Mouse (Mus musculus) urinary bladder, postnatal 4 days (tissue): ENCODE data around the gene Kifc1.
"Not testable (repeated sequence)": the region's sequence is repeated elsewhere in the genome, so short reads cannot be mapped to it uniquely, and the experiment has no call there.

Source experiments
- DNase-seq, 2 experiments: peaks; one replicate each; pipeline ENCODE4 v3.0.0; 2021 to 2022; ENCODE audit warnings: low spot score in 2 of 2

Gene Kifc1

GRCm38 (mm10) chr17:33919351-33920281, 29.2 kb upstream of the Kifc1 start:
- peak; percentile 80 to 81 for DNase-seq

DNA sequence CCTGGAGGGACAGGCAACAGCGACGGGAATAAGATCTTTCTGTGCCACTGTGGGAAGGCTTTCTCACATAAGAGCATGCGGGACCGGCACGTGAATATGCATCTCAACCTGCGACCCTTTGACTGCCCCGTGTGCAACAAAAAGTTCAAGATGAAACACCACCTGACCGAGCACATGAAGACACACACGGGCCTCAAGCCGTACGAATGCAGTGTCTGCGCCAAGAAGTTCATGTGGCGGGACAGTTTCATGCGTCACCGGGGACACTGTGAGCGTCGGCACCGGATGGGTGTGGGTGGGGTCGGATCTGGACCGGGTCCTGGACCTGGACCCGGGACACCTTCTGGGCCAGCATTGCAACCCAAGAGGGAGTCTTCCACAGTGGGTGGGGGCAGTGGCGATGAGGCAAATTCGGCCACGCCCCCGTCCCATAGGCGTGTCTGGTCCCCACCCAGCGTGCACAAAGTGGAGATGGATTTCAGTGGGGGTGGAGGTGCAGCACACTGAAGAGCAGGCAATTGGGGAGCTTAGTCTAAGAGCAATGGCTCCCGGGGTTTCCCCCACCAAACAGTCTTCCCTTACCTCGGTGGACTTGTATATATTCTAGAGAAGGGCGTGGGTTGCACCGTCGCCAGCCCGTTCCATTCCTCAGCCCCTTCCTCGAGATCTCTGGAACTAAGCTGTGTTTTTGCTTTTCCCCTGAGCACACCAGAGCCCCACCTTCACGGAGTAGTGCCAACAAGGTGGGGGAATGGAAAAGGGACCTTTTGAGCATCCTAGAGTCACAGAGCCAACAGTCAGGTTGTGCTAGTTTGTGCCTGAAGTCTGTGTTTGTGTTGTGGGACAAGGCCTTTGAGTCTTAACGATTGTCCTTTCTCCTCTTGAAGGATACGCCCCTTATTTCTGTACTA, 28.1 kb upstream of the Kifc1 start:
- DNase-seq: peak in 1 of 2 experiments; percentile 63

- DNase-seq: peak; percentile 20 to 58
Measured at GRCm38 (mm10) chr17:33917656-33918292, 27.3 kb upstream of the Kifc1 start.

GRCm38 (mm10) chr17:33916847-33917655, 26.6 kb upstream of the Kifc1 start:
- peak in 1 of 2 experiments; percentile 23 for DNase-seq

- peak in 1 of 2 experiments; percentile 63 for DNase-seq
Measured at GRCm38 (mm10) chr17:33916294-33916693, 25.8 kb upstream of the Kifc1 start.

DNA sequence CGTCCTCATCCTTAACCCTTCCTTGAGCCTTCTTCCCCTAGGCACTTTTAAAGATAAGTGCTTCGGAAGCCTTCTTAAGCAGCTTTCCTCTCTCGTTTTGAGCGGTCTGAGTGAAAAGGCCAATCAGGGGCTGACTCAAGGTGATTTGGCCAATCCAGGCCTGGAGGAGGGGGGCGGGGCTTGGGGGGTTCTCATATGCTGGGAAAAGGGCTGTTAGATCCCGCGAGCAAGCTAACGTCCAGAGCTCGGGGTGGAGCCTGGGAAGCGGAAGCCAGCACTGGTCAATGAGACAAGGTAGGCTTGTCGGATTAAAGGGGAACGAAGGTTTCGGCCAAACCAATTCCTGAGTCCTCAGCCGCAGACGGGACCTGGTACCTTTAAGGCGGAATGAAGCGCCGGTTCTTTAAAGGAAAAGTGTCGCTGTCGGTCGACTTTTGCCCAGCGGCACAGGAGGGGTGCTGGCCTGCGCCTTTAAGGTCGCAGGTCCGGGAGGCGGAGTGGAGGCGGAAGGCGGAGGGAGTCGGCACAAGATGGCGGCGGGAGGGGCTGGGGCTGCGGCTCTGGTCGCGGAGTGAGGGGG, 25.3 kb upstream of the Kifc1 start, which contains the start of the genes Tapbp and Zbtb22:
Tapbp (plus strand) TSS at position 229 of the 580 bp plus-strand sequence.
Zbtb22 (plus strand) TSS at position 234 of the 580 bp plus-strand sequence.
- peak; percentile 94 to 96 for DNase-seq

GRCm38 (mm10) chr17:33914969-33915391, 24.5 kb upstream of the Kifc1 start:
- DNase-seq: no peak

- peak in 1 of 2 experiments; percentile 16 for DNase-seq
Measured at GRCm38 (mm10) chr17:33913905-33914304, 23.4 kb upstream of the Kifc1 start.

GRCm38 (mm10) chr17:33913264-33913663, 22.8 kb upstream of the Kifc1 start:
- DNase-seq: no peak

DNA sequence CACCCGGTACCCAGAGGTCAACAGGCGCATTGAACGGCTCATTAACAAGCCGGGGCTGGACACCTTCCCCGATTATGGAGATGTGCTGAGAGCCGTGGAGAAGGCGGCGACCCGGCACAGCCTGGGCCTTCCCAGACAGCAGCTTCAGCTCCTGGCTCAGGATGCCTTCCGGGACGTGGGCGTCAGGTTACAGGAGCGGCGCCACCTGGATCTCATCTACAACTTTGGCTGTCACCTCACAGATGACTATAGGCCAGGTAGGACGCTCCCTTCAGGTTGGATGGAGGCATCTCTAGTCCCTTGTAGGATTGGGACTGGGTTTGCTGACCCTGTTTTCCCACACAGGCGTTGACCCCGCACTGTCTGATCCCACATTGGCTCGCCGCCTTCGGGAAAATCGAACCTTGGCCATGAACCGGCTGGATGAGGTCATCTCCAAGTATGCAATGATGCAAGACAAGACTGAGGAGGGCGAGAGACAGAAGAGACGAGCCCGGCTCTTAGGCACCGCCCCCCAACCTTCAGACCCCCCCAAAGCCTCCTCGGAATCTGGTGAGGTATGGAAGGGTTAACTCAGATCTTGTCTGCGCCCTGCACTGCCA, 21.5 kb upstream of the Kifc1 start:
- no peak for DNase-seq

DNA sequence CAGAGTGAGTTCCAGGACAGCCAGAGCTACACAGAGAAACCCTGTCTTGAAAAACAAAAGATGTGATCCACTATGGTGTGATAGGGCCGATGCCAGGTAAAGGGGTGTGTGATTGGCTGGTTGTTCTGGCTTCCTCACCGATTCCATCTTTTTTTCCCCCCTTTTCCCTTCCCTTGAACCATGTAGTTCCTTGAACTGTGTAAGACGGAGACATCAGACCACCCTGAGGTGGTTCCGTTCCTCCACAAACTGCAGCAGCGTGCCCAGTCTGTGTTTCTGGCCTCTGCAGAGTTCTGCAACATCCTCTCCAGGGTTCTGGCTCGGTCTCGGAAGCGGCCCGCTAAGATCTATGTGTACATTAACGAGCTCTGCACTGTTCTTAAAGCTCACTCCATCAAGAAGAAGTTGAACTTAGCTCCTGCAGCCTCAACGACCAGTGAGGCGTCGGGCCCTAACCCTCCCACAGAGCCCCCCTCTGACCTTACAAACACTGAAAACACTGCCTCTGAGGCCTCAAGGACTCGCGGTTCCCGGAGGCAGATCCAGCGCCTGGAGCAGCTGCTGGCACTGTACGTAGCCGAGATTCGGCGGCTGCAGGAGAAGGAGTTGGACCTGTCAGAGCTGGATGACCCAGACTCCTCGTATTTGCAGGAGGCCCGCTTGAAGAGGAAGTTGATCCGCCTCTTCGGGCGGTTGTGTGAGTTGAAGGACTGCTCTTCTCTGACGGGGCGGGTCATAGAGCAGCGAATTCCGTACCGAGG, 20.8 kb upstream of the Kifc1 start:
- DNase-seq: peak in 1 of 2 experiments; percentile 16

DNA sequence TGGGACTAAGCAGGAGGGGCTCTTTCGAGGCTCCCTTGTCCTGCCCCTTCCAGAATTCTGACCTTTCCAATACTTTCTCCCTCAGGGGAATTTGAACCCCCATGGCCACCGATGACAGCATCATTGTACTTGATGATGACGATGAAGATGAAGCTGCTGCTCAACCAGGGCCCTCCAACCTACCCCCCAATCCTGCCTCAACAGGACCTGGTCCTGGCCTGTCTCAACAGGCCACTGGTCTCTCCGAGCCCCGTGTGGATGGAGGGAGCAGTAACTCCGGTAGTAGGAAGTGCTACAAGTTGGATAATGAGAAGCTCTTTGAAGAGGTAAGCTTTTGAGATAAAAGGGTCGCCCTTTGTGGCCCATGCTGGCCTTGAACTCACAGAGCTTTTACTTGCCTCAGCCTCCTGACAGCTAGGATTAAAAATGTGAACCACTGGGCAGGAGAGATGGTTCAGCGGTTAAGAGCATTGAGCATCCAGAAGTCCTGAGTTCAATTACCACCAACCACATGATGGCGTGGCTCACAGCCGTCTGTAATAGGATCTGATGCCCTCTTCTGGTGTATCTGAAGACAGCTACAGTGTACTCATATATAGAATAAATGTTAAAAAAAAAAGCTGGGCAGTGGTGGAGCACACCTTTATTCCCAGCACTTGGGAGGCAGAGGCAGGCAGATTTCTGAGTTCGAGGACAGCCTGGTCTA, 20.0 kb upstream of the Kifc1 start:
- no peak for DNase-seq

- no peak for DNase-seq
Measured at GRCm38 (mm10) chr17:33909869-33910250, 19.4 kb upstream of the Kifc1 start.

DNA sequence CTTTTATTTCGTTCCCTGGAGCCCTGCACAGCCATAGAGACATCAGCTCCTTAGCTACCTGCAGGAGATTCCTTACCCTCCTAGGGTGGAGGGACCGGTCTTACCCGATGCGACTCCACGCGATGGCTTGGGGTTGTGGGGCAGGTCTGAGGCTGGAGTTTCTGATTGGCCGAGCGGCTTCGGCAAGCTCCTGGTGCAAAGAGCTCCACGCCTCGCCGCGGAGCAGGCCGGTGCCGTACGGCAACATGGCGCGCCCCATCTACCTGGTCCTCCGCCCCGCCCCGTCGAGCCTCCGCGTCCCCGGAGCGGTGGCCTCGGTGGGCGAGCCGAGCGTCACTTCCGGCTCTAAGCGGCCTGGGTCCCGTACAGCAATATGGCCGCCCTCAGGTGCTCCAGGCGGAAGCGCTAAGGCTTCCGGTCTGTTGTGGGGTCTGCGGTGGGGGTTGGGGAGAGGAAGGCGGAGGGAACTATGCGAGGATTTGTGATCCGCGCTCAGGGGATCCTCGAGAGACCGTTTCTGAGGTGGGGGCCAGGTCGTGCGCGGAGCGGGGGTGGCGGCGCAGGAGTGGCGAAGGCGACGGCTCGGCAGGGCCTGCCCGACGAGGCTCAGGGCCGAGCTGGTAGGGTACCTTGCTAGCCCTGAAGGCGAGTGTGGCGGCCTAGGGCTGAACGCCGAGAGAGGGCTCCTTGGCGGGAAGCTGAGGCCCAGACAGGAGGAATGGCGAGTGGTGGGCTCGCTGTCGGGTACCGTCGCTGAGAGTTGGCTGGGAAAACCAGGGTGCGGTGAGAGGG, 18.8 kb upstream of the Kifc1 start, which contains the start of gene Daxx:
Daxx (plus strand) TSS at position 338 of the 792 bp plus-strand sequence.
- DNase-seq: peak; percentile 98 to 99

- no peak for DNase-seq
Measured at GRCm38 (mm10) chr17:33908331-33909076, 18.0 kb upstream of the Kifc1 start.

DNA sequence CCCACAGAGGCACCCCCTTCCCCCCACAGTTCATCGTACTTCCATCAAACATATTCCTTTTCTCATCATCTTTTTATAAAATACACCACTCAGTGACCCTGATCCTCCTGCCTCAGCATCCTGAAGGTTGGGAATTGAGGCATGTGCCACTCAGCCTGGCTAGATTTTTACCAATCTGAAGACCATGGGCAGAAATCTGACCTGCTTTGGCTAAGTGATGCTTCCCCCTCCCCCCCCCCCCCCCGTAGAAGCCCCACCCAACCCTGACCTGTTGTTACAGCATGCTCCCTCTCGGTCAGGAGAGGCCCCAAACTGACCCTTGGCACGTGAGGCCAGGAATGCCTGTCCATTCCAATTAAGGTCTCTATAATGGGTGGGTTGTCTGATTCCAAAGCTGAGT, 14.4 kb upstream of the Kifc1 start, which contains the start of gene Platr17:
Platr17 (plus strand) TSS at position 301 of the 400 bp plus-strand sequence.
- DNase-seq: not testable (repeated sequence)
